Mouse (Mus musculus) myocyte (in vitro differentiated cells): ENCODE results near the gene Nfatc2.

ENCODE experiments used
- MAX ChIP-seq: IDR thresholded peaks from one replicate; pipeline ENCODE4 v1.6.1; 2011; ENCODE audit warnings: low read depth, mild to moderate bottlenecking, control low read depth
- MYOD1 ChIP-seq, 3 experiments: IDR thresholded peaks; one replicate each; pipeline ENCODE4 v1.6.1; 2011; ENCODE audit warnings: control low read depth in 2 of 3, low read depth in 2 of 3, mild to moderate bottlenecking in 2 of 3, moderate library complexity in 1 of 3; ENCODE audit not compliant: insufficient read length in 2 of 3, control insufficient read depth in 1 of 3
- POLR2A ChIP-seq: IDR thresholded peaks from one replicate; pipeline ENCODE4 v1.6.1; 2011; ENCODE audit warnings: low read depth, mild to moderate bottlenecking, control low read depth, moderate library complexity; ENCODE audit not compliant: insufficient read length
- TCF12 ChIP-seq: IDR thresholded peaks from one replicate; pipeline ENCODE4 v1.6.1; 2011; ENCODE audit warnings: mild to moderate bottlenecking, control low read depth; ENCODE audit not compliant: poor library complexity, insufficient read depth, severe bottlenecking

DNA sequence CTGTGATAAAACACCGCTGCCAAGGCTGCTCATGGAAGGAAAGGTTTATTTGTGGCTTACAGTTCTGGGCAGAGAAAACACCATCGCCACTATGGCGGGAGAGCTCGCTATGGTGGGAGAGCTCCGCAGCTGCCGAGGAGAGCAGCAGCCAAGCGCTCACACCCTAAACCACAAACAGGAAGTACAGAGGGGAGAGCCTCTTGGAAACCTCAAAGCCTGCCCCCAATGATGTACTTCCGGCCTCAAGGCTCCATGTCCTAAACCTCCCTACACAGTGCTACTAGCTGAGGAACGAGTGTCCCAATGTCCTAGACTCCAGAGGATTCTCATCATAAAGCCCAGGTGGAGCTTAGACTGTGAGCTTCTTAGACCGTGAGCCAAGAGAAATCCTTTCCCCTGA lies 171.9 kb downstream of the Nfatc2 start:
- TF ChIP-seq TCF12 (no peak), MYOD1 (IDR thresholded peaks at IDR 0.05; ENCODE audit: control insufficient read depth in 1 of 3, insufficient read length in 2 of 3, low read depth in 2 of 3) (no peak), MAX (no peak), POLR2A (no peak)
